Mouse (Mus musculus): Measurements from ENCODE around the gene Ift122.

GRCm38 (mm10) chr6:115892363-115892762 lies 39.1 kb downstream of the Ift122 start:
- TF ChIP-seq CTCF (IDR thresholded peaks at IDR 0.05; ENCODE audit: control insufficient read depth, insufficient read depth, low read length) = no peak
- no peak for TF ChIP-seq POLR2A (IDR thresholded peaks at IDR 0.05; ENCODE audit: borderline replicate concordance, control insufficient read depth, low read depth, low read length)
